Mouse (Mus musculus) urinary bladder, postnatal 36 days (tissue): ENCODE measurements at regions not wholly inside any gene's neighbourhood (a gene's known extent, or its start where the extent isn't known, plus 50 kb on each side); places are given as distances from the start of the nearest gene placed in this dataset.
"Not testable (repeated sequence)": the region's sequence is repeated elsewhere in the genome, so short reads cannot be mapped to it uniquely, and the experiment has no call there.

Source experiments
- DNase-seq, 2 experiments: peaks; one replicate each; pipeline ENCODE4 v3.0.0; 2022; ENCODE audit warnings: low spot score in 2 of 2, mixed read lengths in 1 of 2

GRCm38 (mm10) chr12:22156467-22157037 lies 739.1 kb upstream of the Ywhaq start:
- peak in 1 of 2 experiments; percentile 4 for DNase-seq

- DNase-seq: not testable (repeated sequence)
Observed at GRCm38 (mm10) chr12:22155341-22155740, 737.9 kb upstream of the Ywhaq start.
